Mouse (Mus musculus): Measurements from ENCODE around the gene Nap1l5.

DNA sequence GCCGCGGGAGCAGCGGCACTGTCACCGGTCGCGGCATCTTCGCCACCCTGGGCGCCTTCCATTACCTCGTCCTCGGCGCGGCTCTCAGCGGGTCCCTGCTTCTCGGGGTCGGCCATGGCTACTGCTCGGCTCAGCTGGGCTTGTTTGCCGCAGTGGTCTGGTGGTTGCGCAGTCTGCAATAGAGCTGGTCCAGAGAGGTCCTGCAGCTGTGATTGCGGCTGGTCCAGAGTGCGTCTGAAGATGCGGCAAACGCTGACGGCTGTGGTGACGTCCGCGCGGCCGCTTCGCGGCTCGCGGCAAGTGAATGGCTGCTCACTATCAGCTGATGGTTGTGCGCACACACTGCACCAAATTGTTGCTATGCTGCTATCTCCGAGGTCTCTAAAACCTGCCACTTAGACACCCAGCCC lies at the start of gene Nap1l5:
- TF ChIP-seq CTCF (IDR thresholded peaks at IDR 0.05; ENCODE audit: low read depth) (no peak), EP300 (IDR thresholded peaks at IDR 0.05; ENCODE audit: low read depth) (no peak)
